Mouse (Mus musculus) erythroblast, adult 5-6 weeks (primary cell): ENCODE measurements around the gene Kmo. TPM values are rescaled to one million over a fixed set of nuclear protein-coding genes. Genes with fewer than 3 reads are reported as not detected.

ENCODE experiments used
- ATAC-seq: replicated peaks from 2 replicates; pipeline ENCODE4 v1.8.0; 2016; ENCODE audit warnings: moderate number of reproducible peaks, mild to moderate bottlenecking, moderate TSS enrichment, inconsistent platforms; ENCODE audit not compliant: poor library complexity, low FRiP score, severe bottlenecking
- total RNA-seq, 2 experiments: library from RNA; stranded (forward) in 1 of 2; stranded (reverse) in 1 of 2; fragments of 150-400 nt in 1 of 2; fragments of 200-764, 138-1000 nt in 1 of 2; gene quantifications; 2 replicates each; pipeline versions ENCODE4 v1.2.3 to v1.2.4; 2015 to 2017; ENCODE audit warnings: low replicate concordance in 2 of 2

Kmo gene
- total RNA-seq (2015; ENCODE audit: low replicate concordance) (0.63 and 1.7 TPM in 2 replicates), total RNA-seq (2017; ENCODE audit: low replicate concordance) (0.09 and 0.14 TPM in 2 replicates)

GRCm38 (mm10) chr1:175619814-175620431 is at the start of gene Kmo:
Gene Kmo (plus strand): TSS chr1:175620381.
- ATAC-seq, result no peak

- ATAC-seq, result no peak
These were observed 46.1 kb upstream of the Kmo start for GRCm38 (mm10) chr1:175574129-175574528.

- ATAC-seq, result no peak
These were observed 41.6 kb upstream of the Kmo start for GRCm38 (mm10) chr1:175578425-175579096.

- no peak for ATAC-seq
These were observed 40.5 kb upstream of the Kmo start for GRCm38 (mm10) chr1:175579598-175580235.

GRCm38 (mm10) chr1:175580346-175580745 is 39.8 kb upstream of the Kmo start:
- ATAC-seq, result no peak

- no peak for ATAC-seq
These were observed 37.4 kb upstream of the Kmo start for GRCm38 (mm10) chr1:175582799-175583198.

GRCm38 (mm10) chr1:175585267-175585666 is 34.9 kb upstream of the Kmo start:
- no peak for ATAC-seq

GRCm38 (mm10) chr1:175586656-175587055 is 33.5 kb upstream of the Kmo start:
- ATAC-seq, result no peak

- no peak for ATAC-seq
These were observed 27.3 kb upstream of the Kmo start for GRCm38 (mm10) chr1:175592832-175593231.

- no peak for ATAC-seq
These were observed 17.9 kb upstream of the Kmo start for GRCm38 (mm10) chr1:175602231-175602630.

GRCm38 (mm10) chr1:175603390-175603789 is 16.8 kb upstream of the Kmo start:
- no peak for ATAC-seq

- no peak for ATAC-seq
These were observed 12.9 kb upstream of the Kmo start for GRCm38 (mm10) chr1:175607308-175607707.

GRCm38 (mm10) chr1:175607838-175608585 is 12.2 kb upstream of the Kmo start:
- no peak for ATAC-seq

- ATAC-seq, result no peak
These were observed 11.5 kb upstream of the Kmo start for GRCm38 (mm10) chr1:175608708-175609107.

- ATAC-seq, result no peak
These were observed 5.2 kb upstream of the Kmo start for GRCm38 (mm10) chr1:175614992-175615391.

GRCm38 (mm10) chr1:175623656-175624055 is 3.5 kb downstream of the Kmo start:
- no peak for ATAC-seq

GRCm38 (mm10) chr1:175625257-175625879 is 5.2 kb downstream of the Kmo start, which contains the start of gene Fh1:
Gene Fh1 (minus strand): TSS chr1:175625635.
- ATAC-seq, result peak; percentile 99

GRCm38 (mm10) chr1:175625990-175626692 is 6.0 kb downstream of the Kmo start:
- ATAC-seq, result peak; percentile 45

- ATAC-seq, result no peak
These were observed 9.1 kb downstream of the Kmo start for GRCm38 (mm10) chr1:175629248-175629647.
